Mouse (Mus musculus): ENCODE measurements around the gene Trafd1.
"Not testable (repeated sequence)": the region's sequence is repeated elsewhere in the genome, so short reads cannot be mapped to it uniquely, and the experiment has no call there.

Gene Trafd1

DNA sequence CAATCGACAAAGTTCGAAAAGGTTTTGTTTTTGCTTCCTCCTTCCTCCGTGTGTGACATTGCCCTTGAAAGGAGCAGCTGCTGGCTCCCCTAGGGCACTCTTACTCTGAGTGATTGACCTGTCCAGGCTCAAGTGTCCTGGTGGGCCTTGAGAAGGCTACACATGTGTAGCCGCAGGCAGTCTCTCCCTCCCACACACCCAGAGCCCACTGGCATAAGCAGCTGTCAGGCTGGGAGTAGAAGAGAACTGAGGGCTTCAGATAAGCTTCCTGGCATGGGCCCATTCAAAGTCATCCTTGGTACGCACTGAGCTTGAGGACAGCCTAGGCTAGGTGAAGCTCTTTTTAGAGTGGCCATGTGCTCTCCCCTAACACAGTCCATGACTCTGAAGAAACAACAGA is 51.0 kb downstream of the Trafd1 start:
- DNase-seq (ENCODE audit: extremely low spot score, low read depth, low spot score), result no peak

DNA sequence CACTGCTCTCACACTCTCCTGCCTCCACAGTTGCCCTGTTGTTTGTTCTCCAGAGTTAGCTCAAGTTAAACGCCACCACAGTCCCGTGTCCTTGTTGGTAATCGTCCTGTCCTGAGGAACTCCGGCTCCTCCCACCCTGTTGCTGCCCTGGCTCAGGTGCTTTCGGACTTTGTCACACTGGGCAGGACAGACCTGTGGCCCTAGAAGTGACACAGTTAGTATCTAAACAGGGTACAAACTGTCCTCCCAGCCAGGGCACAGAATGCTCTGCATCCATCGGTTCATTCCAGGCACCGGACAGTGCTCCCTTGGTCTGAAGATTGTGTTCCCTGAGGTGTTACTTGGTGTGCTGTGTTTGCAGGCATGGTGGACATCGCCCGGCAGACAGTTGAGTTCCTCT is 51.5 kb downstream of the Trafd1 start:
- DNase-seq (ENCODE audit: extremely low spot score, low read depth, low spot score), result no peak

DNA sequence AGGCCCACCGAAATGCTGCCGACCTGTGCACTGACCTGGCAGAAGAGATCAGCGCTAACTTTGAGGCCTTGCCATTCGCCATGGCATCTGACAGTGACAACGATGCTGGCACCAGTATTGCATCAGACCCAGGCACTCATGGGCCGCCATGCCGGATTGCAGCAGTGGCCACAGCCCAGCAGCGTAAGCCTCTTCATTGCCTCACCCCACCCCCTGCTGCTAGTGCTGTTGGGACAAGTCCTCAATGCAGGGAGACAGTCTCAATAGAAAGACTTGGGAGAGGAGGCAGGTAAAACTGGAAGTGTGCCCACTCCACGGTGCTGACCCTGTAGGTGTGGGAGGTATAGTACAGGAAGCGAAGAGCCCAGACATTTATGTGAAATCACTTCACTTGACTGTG is 53.7 kb downstream of the Trafd1 start:
- no peak for DNase-seq (ENCODE audit: extremely low spot score, low read depth, low spot score)

GRCm38 (mm10) chr5:121330154-121330816 is 55.1 kb downstream of the Trafd1 start:
- DNase-seq (ENCODE audit: extremely low spot score, low read depth, low spot score), result not testable (repeated sequence)

GRCm38 (mm10) chr5:121329333-121330058 is 55.9 kb downstream of the Trafd1 start:
- no peak for DNase-seq (ENCODE audit: extremely low spot score, low read depth, low spot score)

DNA sequence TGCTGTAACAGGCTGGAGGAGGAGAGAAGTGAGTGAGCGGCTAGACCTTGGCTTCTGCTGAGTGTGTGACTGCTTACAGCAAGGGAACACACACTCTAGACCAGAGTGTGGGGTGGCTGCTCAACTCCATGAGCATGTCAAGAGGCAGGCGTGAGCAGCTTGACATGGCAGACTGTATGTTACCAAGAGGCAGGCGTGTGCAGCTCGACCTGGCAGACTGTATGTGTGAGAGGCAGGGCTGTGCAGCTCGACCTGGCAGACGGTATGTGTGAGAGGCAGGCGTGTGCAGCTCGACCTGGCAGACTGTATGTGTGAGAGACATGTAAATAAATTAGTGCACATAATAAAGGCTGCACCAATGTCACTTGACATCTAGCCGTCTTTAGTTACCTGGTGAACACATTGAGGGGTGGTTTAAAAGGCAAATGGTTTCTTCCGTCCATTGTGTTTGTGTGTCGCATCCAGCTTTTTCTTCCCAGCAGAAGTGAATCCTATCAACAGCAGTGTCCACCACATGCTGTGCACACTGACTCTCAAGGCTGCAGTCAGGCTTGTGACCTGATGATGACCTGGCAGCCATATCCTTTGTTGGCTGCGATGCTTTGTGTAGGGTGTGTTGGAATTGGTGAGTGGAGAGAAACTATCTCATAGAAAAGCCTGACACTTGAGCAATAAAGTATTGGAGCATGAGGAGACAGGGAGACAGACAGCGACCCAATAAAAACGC is 59.2 kb downstream of the Trafd1 start:
- no peak for DNase-seq (ENCODE audit: extremely low spot score, low read depth, low spot score)

Measured in hindlimb bud, embryonic 11.5 days (tissue).